Mouse (Mus musculus): ENCODE measurements around the gene Ablim2. TPM values are rescaled to one million over a fixed set of nuclear protein-coding genes. Genes with fewer than 3 reads are reported as not detected.

Ablim2 gene
- polyA plus RNA-seq, 1 experiment from 2014 or later = 16.3 TPM

DNA sequence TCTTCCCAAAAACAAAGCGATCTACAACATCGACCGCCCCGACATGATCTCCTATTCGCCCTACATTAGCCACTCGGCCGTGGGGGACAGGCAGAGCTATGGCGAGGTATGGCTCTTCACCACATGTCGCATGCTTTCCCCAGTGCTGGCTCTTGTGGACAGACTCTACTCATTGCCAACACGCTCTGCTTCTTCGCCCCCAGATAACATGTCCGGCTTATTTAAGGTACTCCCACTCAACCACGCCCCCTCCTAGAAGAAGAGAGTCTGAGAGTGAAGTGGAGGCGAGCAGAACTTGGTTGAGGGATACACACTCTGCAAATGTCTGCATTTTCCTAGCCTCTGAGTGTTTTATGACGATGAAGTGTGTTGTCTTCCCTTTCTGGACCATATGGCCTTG lies 79.3 kb downstream of the Ablim2 start:
- no peak for ATAC-seq
- Histone ChIP-seq H3K4me2 (ENCODE audit: low read length) (no peak overlapping the region), H3K4me3 (replicated peaks; ENCODE audit: low read length) (no peak overlapping the region), H3K9me3 (ENCODE audit: control insufficient read depth, low read length) (no peaks in the 10 kb centered on the region), H3K27me3 (replicated peaks; ENCODE audit: control insufficient read depth, insufficient read depth, low read length) (no peaks in the 10 kb centered on the region), H3K4me1 (replicated peaks; ENCODE audit: control insufficient read depth, insufficient read depth, low read length) (no peaks in the 10 kb centered on the region), H3K27ac (ENCODE audit: low read length) (no peak overlapping the region), H3K9ac (replicated peaks; ENCODE audit: low read depth, low read length) (no peak overlapping the region), H3K36me3 (ENCODE audit: control insufficient read depth, insufficient read depth) (no peaks in the 10 kb centered on the region)
- 95% methylated on average over 15 of the region's 15 CpGs for WGBS

DNA sequence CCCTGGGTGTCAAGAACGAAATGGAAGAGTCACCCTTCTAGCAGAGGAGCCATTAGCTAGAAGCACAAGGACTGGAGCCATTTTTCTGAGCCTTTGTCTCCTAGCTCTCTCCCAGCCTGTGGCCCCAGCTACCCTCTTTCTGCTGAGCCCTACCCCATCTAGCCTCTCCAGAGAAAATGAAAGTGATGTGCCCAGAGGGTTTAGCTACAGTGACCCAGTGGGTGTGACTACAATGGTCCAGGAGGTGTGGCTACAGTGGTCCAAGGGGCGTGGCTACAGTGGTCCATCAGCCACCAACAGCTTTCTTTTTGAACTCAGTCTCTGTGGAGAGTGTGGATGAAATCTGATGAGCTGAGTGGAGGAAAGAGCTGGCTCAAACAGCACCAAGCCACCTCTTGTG lies 81.6 kb downstream of the Ablim2 start:
- WGBS = 53% methylated on average over 2 of the region's 2 CpGs
- Histone ChIP-seq H3K36me3 (ENCODE audit: control insufficient read depth, insufficient read depth) (no peaks in the 10 kb centered on the region), H3K27me3 (replicated peaks; ENCODE audit: control insufficient read depth, insufficient read depth, low read length) (peaks cover 3% of the 10 kb centered on the region; the same call in 1 of the 2 replicates), H3K9ac (replicated peaks; ENCODE audit: low read depth, low read length) (no peak overlapping the region), H3K4me2 (ENCODE audit: low read length) (no peak overlapping the region), H3K27ac (ENCODE audit: low read length) (no peak overlapping the region), H3K4me1 (replicated peaks; ENCODE audit: control insufficient read depth, insufficient read depth, low read length) (no peaks in the 10 kb centered on the region), H3K9me3 (ENCODE audit: control insufficient read depth, low read length) (no peaks in the 10 kb centered on the region), H3K4me3 (replicated peaks; ENCODE audit: low read length) (no peak overlapping the region)
- ATAC-seq = no peak

DNA sequence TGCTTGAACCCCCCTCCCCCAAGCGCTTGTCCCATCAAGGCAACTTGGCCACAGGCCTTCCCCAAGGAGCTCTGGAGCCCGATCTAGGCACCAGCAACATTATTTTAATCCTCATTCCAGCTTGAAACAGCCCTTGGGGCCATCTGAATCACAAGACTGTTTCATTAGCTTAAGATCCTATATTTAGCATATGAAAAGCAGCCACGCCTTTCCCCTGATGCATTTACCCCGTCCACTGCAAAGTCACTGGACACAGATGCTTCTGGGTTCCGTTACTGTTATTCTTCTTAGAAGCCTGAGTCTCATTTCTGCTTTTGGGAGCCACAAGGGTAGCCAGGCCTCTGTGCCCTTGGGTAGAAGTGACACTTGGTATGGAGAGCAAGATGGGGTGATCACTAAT lies 93.8 kb downstream of the Ablim2 start:
- no peaks in the 10 kb centered on the region for H3K9me3 ChIP-seq (ENCODE audit: control insufficient read depth, low read length)
- H3K27me3 ChIP-seq (replicated peaks; ENCODE audit: control insufficient read depth, insufficient read depth, low read length) = no peaks in the 10 kb centered on the region
- no peak overlapping the region for H3K4me3 ChIP-seq (replicated peaks; ENCODE audit: low read length)
- H3K4me1 ChIP-seq (replicated peaks; ENCODE audit: control insufficient read depth, insufficient read depth, low read length) = peaks cover 11% of the 10 kb centered on the region; the same call in 1 of the 2 replicates
- H3K9ac ChIP-seq (replicated peaks; ENCODE audit: low read depth, low read length) = no peak overlapping the region
- no peaks in the 10 kb centered on the region for H3K36me3 ChIP-seq (ENCODE audit: control insufficient read depth, insufficient read depth)
- 28% methylated on average over 5 of the region's 5 CpGs for WGBS
- no peak overlapping the region for H3K27ac ChIP-seq (ENCODE audit: low read length)
- no peak for ATAC-seq
- no peak overlapping the region for H3K4me2 ChIP-seq (ENCODE audit: low read length)

DNA sequence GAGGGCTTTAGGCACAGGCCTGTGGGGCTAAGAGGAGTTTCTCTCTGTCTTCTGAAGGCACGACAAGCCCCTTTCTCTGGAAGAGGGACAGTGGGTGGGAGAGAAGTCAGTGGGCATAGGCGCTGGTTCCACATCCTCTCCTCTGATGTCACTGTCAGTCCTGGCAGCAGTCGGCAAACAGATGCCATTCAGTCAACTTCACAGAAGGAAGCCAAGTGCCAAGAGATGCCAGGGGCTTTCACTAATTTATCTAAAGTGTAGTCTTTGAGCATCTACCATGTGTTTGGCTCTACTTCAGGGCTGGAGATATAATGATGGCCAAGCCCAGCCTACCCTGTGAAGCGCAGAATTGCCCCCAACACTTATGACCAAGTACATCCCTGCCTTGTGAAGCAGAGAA lies 95.8 kb downstream of the Ablim2 start:
- H3K9ac ChIP-seq (replicated peaks; ENCODE audit: low read depth, low read length) = no peak overlapping the region
- no peak overlapping the region for H3K4me2 ChIP-seq (ENCODE audit: low read length)
- no peak overlapping the region for H3K27ac ChIP-seq (ENCODE audit: low read length)
- H3K36me3 ChIP-seq (ENCODE audit: control insufficient read depth, insufficient read depth) = no peaks in the 10 kb centered on the region
- ATAC-seq = no peak
- peaks cover 11% of the 10 kb centered on the region; the same call in 1 of the 2 replicates for H3K4me1 ChIP-seq (replicated peaks; ENCODE audit: control insufficient read depth, insufficient read depth, low read length)
- H3K27me3 ChIP-seq (replicated peaks; ENCODE audit: control insufficient read depth, insufficient read depth, low read length) = no peaks in the 10 kb centered on the region
- H3K4me3 ChIP-seq (replicated peaks; ENCODE audit: low read length) = no peak overlapping the region
- no peaks in the 10 kb centered on the region for H3K9me3 ChIP-seq (ENCODE audit: control insufficient read depth, low read length)
- WGBS = 70% methylated on average over 4 of the region's 4 CpGs

DNA sequence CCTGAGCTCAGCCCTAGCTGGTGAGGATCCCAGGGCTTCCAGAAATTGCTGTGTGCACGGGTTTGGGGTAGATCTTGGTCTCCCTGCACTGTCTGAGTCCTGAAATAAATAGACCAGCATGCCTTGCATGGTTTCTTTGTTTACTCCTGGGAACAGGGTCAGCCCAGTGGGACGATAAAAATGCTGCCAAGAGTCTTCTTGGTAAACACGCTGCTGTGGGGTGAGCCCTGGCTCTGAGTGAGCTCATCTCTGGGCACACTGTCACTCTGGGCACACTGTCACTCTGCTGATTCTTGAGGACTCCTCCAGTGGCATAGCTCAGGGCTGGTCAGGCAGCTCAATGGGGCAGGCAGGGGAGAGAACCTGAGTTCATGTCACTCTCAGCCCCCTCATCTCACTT lies 98.6 kb downstream of the Ablim2 start:
- no peak for ATAC-seq

DNA sequence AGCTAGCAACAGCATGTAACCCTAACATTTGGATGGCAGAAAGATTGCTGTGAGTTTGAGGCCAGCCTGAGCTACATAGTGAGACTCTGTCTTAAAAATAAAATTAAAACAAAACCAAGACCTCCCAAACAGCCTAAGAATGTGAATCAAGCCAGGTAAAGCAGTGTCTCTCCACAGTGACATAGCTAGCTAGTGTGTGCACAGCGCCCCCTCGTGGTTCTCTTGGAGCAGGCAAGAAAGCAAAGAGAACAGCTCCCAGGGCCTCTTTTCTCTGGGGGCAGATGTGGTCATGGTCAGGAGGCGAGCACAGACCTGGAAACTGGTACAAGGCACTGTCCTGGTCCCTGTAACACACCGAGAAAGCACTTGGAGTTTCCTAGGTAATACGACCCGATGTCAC lies 100.4 kb downstream of the Ablim2 start:
- H3K9ac ChIP-seq (replicated peaks; ENCODE audit: low read depth, low read length) = no peak overlapping the region
- ATAC-seq = peak; percentile 54
- H3K36me3 ChIP-seq (ENCODE audit: control insufficient read depth, insufficient read depth) = no peaks in the 10 kb centered on the region
- no peak overlapping the region for H3K4me2 ChIP-seq (ENCODE audit: low read length)
- no peak overlapping the region for H3K4me3 ChIP-seq (replicated peaks; ENCODE audit: low read length)
- peaks cover 6% of the 10 kb centered on the region; the same call in 1 of the 2 replicates for H3K4me1 ChIP-seq (replicated peaks; ENCODE audit: control insufficient read depth, insufficient read depth, low read length)
- 20% methylated on average over 6 of the region's 6 CpGs for WGBS
- no peaks in the 10 kb centered on the region for H3K27me3 ChIP-seq (replicated peaks; ENCODE audit: control insufficient read depth, insufficient read depth, low read length)
- H3K27ac ChIP-seq (ENCODE audit: low read length) = no peak overlapping the region
- H3K9me3 ChIP-seq (ENCODE audit: control insufficient read depth, low read length) = no peaks in the 10 kb centered on the region

More for the DNA sequence above, 98.6 kb downstream of the Ablim2 start:
- Histone ChIP-seq H3K27me3 (replicated peaks; ENCODE audit: control insufficient read depth, insufficient read depth, low read length) (no peaks in the 10 kb centered on the region), H3K4me2 (ENCODE audit: low read length) (no peak overlapping the region), H3K27ac (ENCODE audit: low read length) (no peak overlapping the region), H3K9ac (replicated peaks; ENCODE audit: low read depth, low read length) (no peak overlapping the region), H3K4me3 (replicated peaks; ENCODE audit: low read length) (no peak overlapping the region), H3K4me1 (replicated peaks; ENCODE audit: control insufficient read depth, insufficient read depth, low read length) (peaks cover 10% of the 10 kb centered on the region; the same call in 1 of the 2 replicates), H3K36me3 (ENCODE audit: control insufficient read depth, insufficient read depth) (no peaks in the 10 kb centered on the region), H3K9me3 (ENCODE audit: control insufficient read depth, low read length) (no peaks in the 10 kb centered on the region)
- 21% methylated on average over 3 of the region's 3 CpGs for WGBS

DNA sequence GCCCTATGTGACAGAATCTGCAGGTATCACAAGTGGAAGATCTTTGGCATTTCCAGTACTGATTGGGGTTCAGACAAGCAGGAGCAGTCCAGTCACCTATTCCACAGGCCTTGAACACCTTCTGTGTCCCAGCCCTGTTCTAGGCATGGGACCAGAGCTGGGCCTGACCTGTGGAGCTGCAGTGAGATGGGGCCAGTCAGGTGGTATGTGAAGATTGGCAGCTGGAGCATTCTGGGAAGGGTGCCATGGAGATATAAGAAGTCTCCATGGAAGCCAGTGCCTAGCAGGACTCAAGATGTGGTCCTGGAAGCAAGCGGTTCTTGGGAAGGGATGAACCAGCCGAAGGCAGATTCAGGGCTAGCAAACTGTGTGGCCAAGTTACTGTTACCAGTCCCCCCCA lies 103.8 kb downstream of the Ablim2 start:
- Histone ChIP-seq H3K27me3 (replicated peaks; ENCODE audit: control insufficient read depth, insufficient read depth, low read length) (no peaks in the 10 kb centered on the region), H3K36me3 (ENCODE audit: control insufficient read depth, insufficient read depth) (no peaks in the 10 kb centered on the region), H3K4me2 (ENCODE audit: low read length) (no peak overlapping the region), H3K9me3 (ENCODE audit: control insufficient read depth, low read length) (no peaks in the 10 kb centered on the region), H3K4me3 (replicated peaks; ENCODE audit: low read length) (no peak overlapping the region), H3K27ac (ENCODE audit: low read length) (no peak overlapping the region), H3K9ac (replicated peaks; ENCODE audit: low read depth, low read length) (no peak overlapping the region), H3K4me1 (replicated peaks; ENCODE audit: control insufficient read depth, insufficient read depth, low read length) (no peaks in the 10 kb centered on the region)
- ATAC-seq = no peak
- 86% methylated on average over 2 of the region's 2 CpGs for WGBS

DNA sequence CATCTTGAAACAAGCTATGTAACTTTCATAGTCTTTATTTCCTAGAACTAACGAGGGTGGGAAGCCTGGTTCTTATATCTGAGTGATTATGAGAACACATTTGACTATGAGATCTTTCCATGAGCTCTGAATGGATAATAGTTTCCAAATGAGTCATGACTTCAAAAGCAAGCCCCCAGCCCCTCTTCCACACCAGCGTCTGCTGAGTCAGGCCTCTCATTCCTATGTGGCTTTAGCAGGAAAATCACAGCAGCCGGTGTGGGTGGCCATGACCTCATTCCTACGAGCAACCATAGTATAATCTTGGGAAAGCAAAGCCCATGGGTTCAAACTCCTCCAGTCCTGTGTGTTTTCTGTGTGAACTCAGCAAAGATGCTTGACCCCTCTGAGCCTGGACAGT lies 112.3 kb downstream of the Ablim2 start:
- no peak overlapping the region for H3K4me3 ChIP-seq (replicated peaks; ENCODE audit: low read length)
- no peak for ATAC-seq
- WGBS = 59% methylated on average over 4 of the region's 4 CpGs

DNA sequence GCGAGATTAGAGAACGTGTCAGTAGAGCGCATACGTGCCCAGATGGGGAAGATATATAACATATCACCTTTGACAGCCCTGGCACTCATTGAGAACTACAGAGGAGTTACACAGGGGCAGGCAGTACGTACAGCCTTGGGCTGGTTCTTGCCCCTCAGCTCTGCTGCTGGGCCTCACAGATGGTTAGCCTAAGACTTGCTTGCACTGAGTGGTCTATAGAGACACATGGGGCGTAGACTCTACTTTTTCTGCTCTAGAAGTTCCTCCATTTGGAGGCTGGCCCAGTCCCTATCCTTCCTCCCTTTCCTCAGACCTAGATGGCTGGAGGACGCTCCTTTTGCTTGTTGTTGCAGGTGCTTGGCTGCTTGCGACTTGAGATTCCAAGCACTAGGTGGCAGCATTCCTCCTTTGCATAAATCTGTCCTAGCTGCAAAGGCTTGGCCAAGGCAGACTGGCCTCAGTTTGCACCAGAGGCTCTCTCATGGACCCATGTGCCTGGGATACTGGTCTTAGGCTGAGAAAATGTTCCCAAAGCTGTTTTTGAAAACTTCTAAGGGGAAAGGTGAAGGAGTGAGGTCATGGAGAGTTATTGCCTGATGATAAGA lies 112.8 kb downstream of the Ablim2 start:
- Histone ChIP-seq H3K27me3 (replicated peaks; ENCODE audit: control insufficient read depth, insufficient read depth, low read length) (0 out of 2 replicates have a peak, but pooled peaks cover 2% of the 10 kb centered on the region), H3K36me3 (ENCODE audit: control insufficient read depth, insufficient read depth) (no peaks in the 10 kb centered on the region), H3K27ac (ENCODE audit: low read length) (no peak overlapping the region), H3K9me3 (ENCODE audit: control insufficient read depth, low read length) (no peaks in the 10 kb centered on the region), H3K4me3 (replicated peaks; ENCODE audit: low read length) (no peak overlapping the region), H3K9ac (replicated peaks; ENCODE audit: low read depth, low read length) (no peak overlapping the region), H3K4me1 (replicated peaks; ENCODE audit: control insufficient read depth, insufficient read depth, low read length) (0 out of 2 replicates have a peak, but pooled peaks cover 3% of the 10 kb centered on the region), H3K4me2 (ENCODE audit: low read length) (no peak overlapping the region)
- 61% methylated on average over 8 of the region's 8 CpGs for WGBS
- ATAC-seq = peak; percentile 88

More for the DNA sequence above, 112.3 kb downstream of the Ablim2 start:
- Histone ChIP-seq H3K9me3 (ENCODE audit: control insufficient read depth, low read length) (no peaks in the 10 kb centered on the region), H3K27ac (ENCODE audit: low read length) (no peak overlapping the region), H3K36me3 (ENCODE audit: control insufficient read depth, insufficient read depth) (no peaks in the 10 kb centered on the region), H3K4me1 (replicated peaks; ENCODE audit: control insufficient read depth, insufficient read depth, low read length) (0 out of 2 replicates have a peak, but pooled peaks cover 3% of the 10 kb centered on the region), H3K9ac (replicated peaks; ENCODE audit: low read depth, low read length) (no peak overlapping the region), H3K4me2 (ENCODE audit: low read length) (no peak overlapping the region), H3K27me3 (replicated peaks; ENCODE audit: control insufficient read depth, insufficient read depth, low read length) (0 out of 2 replicates have a peak, but pooled peaks cover 2% of the 10 kb centered on the region)

All from forebrain, embryonic 16.5 days (tissue).